Mouse (Mus musculus) CH12.LX (cell line): Measurements from ENCODE around the gene Fkbp1b. TPM values are rescaled to one million over a fixed set of nuclear protein-coding genes. Genes with fewer than 3 reads are reported as not detected.
A peak's percentile ranks its signal among the peaks of the same experiment; 100 is the strongest.

Source experiments
- DNase-seq: peaks from one replicate; pipeline ENCODE4 v3.0.0-alpha.2; 2013; ENCODE audit errors: extremely low read depth
- H3K27ac ChIP-seq: 2 replicates; pipeline ENCODE4 v1.5.1; 2012; ENCODE audit warnings: low read depth, mild to moderate bottlenecking, control low read depth, moderate library complexity; ENCODE audit not compliant: insufficient read depth
- H3K27me3 ChIP-seq: replicated peaks from 2 replicates; pipeline ENCODE3; 2012; ENCODE audit warnings: inconsistent platforms
- H3K36me3 ChIP-seq, 2 experiments: replicated peaks in 1 of 2; 2 replicates each; pipeline versions ENCODE3 to v1.6.1; 2012; ENCODE audit warnings: inconsistent platforms in 1 of 2, low read length in 1 of 2, mild to moderate bottlenecking in 1 of 2, mixed read lengths in 1 of 2, moderate library complexity in 1 of 2; ENCODE audit not compliant: control insufficient read depth in 1 of 2, insufficient read depth in 1 of 2
- H3K4me1 ChIP-seq, 2 experiments: 2 replicates each; pipeline ENCODE4 v1.6.1; 2012; ENCODE audit warnings: inconsistent platforms in 1 of 2, moderate library complexity in 1 of 2; ENCODE audit not compliant: insufficient read depth in 2 of 2, control insufficient read depth in 1 of 2
- H3K4me2 ChIP-seq: 2 replicates; pipeline ENCODE4 v1.6.1; 2012; ENCODE audit warnings: low read depth, mild to moderate bottlenecking, control low read depth; ENCODE audit not compliant: poor library complexity, insufficient read depth, severe bottlenecking
- H3K4me3 ChIP-seq, 3 experiments: fragments of 150-350 bp in 1 of 3; sonication (generic) in 1 of 3; replicated peaks in 1 of 3; 2 replicates each; pipeline versions ENCODE3 to v1.5.1; 2011 to 2012; ENCODE audit warnings: low read depth in 2 of 3, low read length in 2 of 3, mild to moderate bottlenecking in 2 of 3, moderate library complexity in 2 of 3, control low read depth in 1 of 3, improper control_type of control experiment in 1 of 3, inconsistent platforms in 1 of 3, mixed read lengths in 1 of 3; ENCODE audit not compliant: poor library complexity in 1 of 3
- H3K79me2 ChIP-seq: replicated peaks from 2 replicates; pipeline ENCODE4 v1.6.1; 2012; ENCODE audit warnings: mild to moderate bottlenecking, moderate library complexity; ENCODE audit not compliant: control insufficient read depth, poor library complexity, insufficient read depth, severe bottlenecking; ENCODE audit errors: extremely low read depth
- H3K9ac ChIP-seq: 2 replicates; pipeline ENCODE4 v1.6.1; 2012; ENCODE audit warnings: low read depth, mild to moderate bottlenecking, control low read depth, moderate library complexity; ENCODE audit not compliant: insufficient read depth
- H3K9me3 ChIP-seq: replicated peaks from 2 replicates; pipeline ENCODE3; 2012; ENCODE audit warnings: low read length, inconsistent platforms, mixed read lengths
- BHLHE40 ChIP-seq: IDR thresholded peaks from 2 replicates; pipeline ENCODE4 v1.6.1; 2011; ENCODE audit warnings: mild to moderate bottlenecking, low read depth, low read length, improper control_type of control experiment
- CHD1 ChIP-seq: IDR thresholded peaks from 2 replicates; pipeline ENCODE4 v1.6.1; 2012; ENCODE audit warnings: low read depth, low read length, improper control_type of control experiment, inconsistent platforms
- CHD2 ChIP-seq: IDR thresholded peaks from 2 replicates; pipeline ENCODE4 v1.6.1; 2011; ENCODE audit warnings: low read length, improper control_type of control experiment
- CTCF ChIP-seq, 2 experiments: IDR thresholded peaks in 1 of 2; conservative IDR thresholded peaks in 1 of 2; 2 replicates each; pipeline ENCODE4 v1.5.1; 2011 to 2012; ENCODE audit warnings: low read depth in 2 of 2, low read length in 2 of 2, improper control_type of control experiment in 1 of 2, inconsistent platforms in 1 of 2, mild to moderate bottlenecking in 1 of 2, moderate library complexity in 1 of 2
- E2F4 ChIP-seq: IDR thresholded peaks from 2 replicates; pipeline ENCODE4 v1.6.1; 2011; ENCODE audit warnings: low read depth, low read length, improper control_type of control experiment; ENCODE audit not compliant: insufficient replicate concordance
- ELF1 ChIP-seq: IDR thresholded peaks from 2 replicates; pipeline ENCODE4 v1.6.1; 2014; ENCODE audit warnings: low read depth, mild to moderate bottlenecking, inconsistent platforms, low read length, improper control_type of control experiment
- EP300 ChIP-seq: IDR thresholded peaks from 2 replicates; pipeline ENCODE4 v1.6.1; 2011; ENCODE audit warnings: low read length, improper control_type of control experiment
- ETS1 ChIP-seq: conservative IDR thresholded peaks from 2 replicates; pipeline ENCODE4 v1.6.1; 2012; ENCODE audit warnings: low read depth, mild to moderate bottlenecking, inconsistent platforms, low read length, improper control_type of control experiment, moderate library complexity
- GABPA ChIP-seq: IDR thresholded peaks from 2 replicates; pipeline ENCODE4 v1.6.1; 2012; ENCODE audit warnings: low read depth, low read length, improper control_type of control experiment, inconsistent platforms; ENCODE audit not compliant: insufficient replicate concordance
- HCFC1 ChIP-seq: IDR thresholded peaks from 2 replicates; pipeline ENCODE4 v1.6.1; 2012; ENCODE audit warnings: low read depth, mild to moderate bottlenecking, inconsistent platforms, low read length, improper control_type of control experiment
- IRF4 ChIP-seq: IDR thresholded peaks from 2 replicates; pipeline ENCODE4 v1.6.1; 2014; ENCODE audit warnings: low read depth, mild to moderate bottlenecking, inconsistent platforms, low read length, improper control_type of control experiment
- JUN ChIP-seq: IDR thresholded peaks from 2 replicates; pipeline ENCODE4 v1.6.1; 2011; ENCODE audit warnings: low read depth, mild to moderate bottlenecking, low read length, improper control_type of control experiment, moderate library complexity; ENCODE audit not compliant: insufficient read depth
- JUND ChIP-seq: conservative IDR thresholded peaks from 2 replicates; pipeline ENCODE4 v1.6.1; 2011; ENCODE audit warnings: low read depth, low read length, improper control_type of control experiment
- KAT2A ChIP-seq: IDR thresholded peaks from 2 replicates; pipeline ENCODE4 v1.6.1; 2012; ENCODE audit warnings: low read length, improper control_type of control experiment, inconsistent platforms; ENCODE audit not compliant: insufficient replicate concordance
- MAFK ChIP-seq: IDR thresholded peaks from 2 replicates; pipeline ENCODE4 v1.6.1; 2011; ENCODE audit warnings: low read length, improper control_type of control experiment; ENCODE audit not compliant: insufficient replicate concordance
- MAX ChIP-seq: IDR thresholded peaks from 2 replicates; pipeline ENCODE4 v1.6.1; 2011; ENCODE audit warnings: low read length, improper control_type of control experiment
- MAZ ChIP-seq: IDR thresholded peaks from 2 replicates; pipeline ENCODE4 v1.6.1; 2012; ENCODE audit warnings: low read depth, mild to moderate bottlenecking, inconsistent platforms, low read length, improper control_type of control experiment, moderate library complexity
- MEF2A ChIP-seq: IDR thresholded peaks from 2 replicates; pipeline ENCODE4 v1.6.1; 2014; ENCODE audit warnings: low read depth, mild to moderate bottlenecking, inconsistent platforms, low read length, improper control_type of control experiment, borderline replicate concordance
- MXI1 ChIP-seq: IDR thresholded peaks from 2 replicates; pipeline ENCODE4 v1.6.1; 2011; ENCODE audit warnings: mild to moderate bottlenecking, low read depth, low read length, improper control_type of control experiment
- MYC ChIP-seq: IDR thresholded peaks from 2 replicates; pipeline ENCODE4 v1.6.1; 2011; ENCODE audit warnings: low read depth, mild to moderate bottlenecking, improper control_type of control experiment, low read length
- NELFE ChIP-seq: IDR thresholded peaks from 2 replicates; pipeline ENCODE4 v1.6.1; 2011; ENCODE audit warnings: low read depth, low read length, improper control_type of control experiment
- NRF1 ChIP-seq: IDR thresholded peaks from 2 replicates; pipeline ENCODE4 v1.6.1; 2014; ENCODE audit warnings: low read depth, mild to moderate bottlenecking, inconsistent platforms, low read length, improper control_type of control experiment, moderate library complexity
- PAX5 ChIP-seq: IDR thresholded peaks from 2 replicates; pipeline ENCODE4 v1.6.1; 2012; ENCODE audit warnings: low read length, inconsistent platforms, mixed read lengths
- POLR2A ChIP-seq: IDR thresholded peaks from 2 replicates; pipeline ENCODE4 v1.6.1; 2011; ENCODE audit warnings: low read depth, mild to moderate bottlenecking, improper control_type of control experiment, low read length
- POLR2AphosphoS2 ChIP-seq: IDR thresholded peaks from 2 replicates; pipeline ENCODE4 v1.6.1; 2011; ENCODE audit warnings: low read depth, low read length, improper control_type of control experiment
- RAD21 ChIP-seq: IDR thresholded peaks from 2 replicates; pipeline ENCODE4 v1.6.1; 2011; ENCODE audit warnings: low read depth, mild to moderate bottlenecking, low read length, improper control_type of control experiment, moderate library complexity
- RCOR1 ChIP-seq: conservative IDR thresholded peaks from 2 replicates; pipeline ENCODE4 v1.6.1; 2012; ENCODE audit warnings: low read depth, mild to moderate bottlenecking, inconsistent platforms, low read length, improper control_type of control experiment
- SIN3A ChIP-seq: IDR thresholded peaks from 2 replicates; pipeline ENCODE4 v1.6.1; 2012; ENCODE audit warnings: low read length, improper control_type of control experiment, inconsistent platforms
- SMC3 ChIP-seq: IDR thresholded peaks from 2 replicates; pipeline ENCODE4 v1.6.1; 2011; ENCODE audit warnings: low read depth, low read length, improper control_type of control experiment
- TBP ChIP-seq: conservative IDR thresholded peaks from 2 replicates; pipeline ENCODE4 v1.6.1; 2011; ENCODE audit warnings: low read depth, low read length, improper control_type of control experiment
- TCF12 ChIP-seq: IDR thresholded peaks from 2 replicates; pipeline ENCODE4 v1.6.1; 2014; ENCODE audit warnings: low read depth, mild to moderate bottlenecking, inconsistent platforms, low read length, improper control_type of control experiment
- UBTF ChIP-seq: IDR thresholded peaks from 2 replicates; pipeline ENCODE4 v1.6.1; 2012; ENCODE audit warnings: low read depth, mild to moderate bottlenecking, inconsistent platforms, low read length, improper control_type of control experiment, moderate library complexity
- USF1 ChIP-seq: IDR thresholded peaks from 2 replicates; pipeline ENCODE4 v1.6.1; 2014; ENCODE audit warnings: low read depth, mild to moderate bottlenecking, inconsistent platforms, low read length, improper control_type of control experiment
- USF2 ChIP-seq: conservative IDR thresholded peaks from 2 replicates; pipeline ENCODE4 v1.6.1; 2011; ENCODE audit warnings: low read depth, low read length, improper control_type of control experiment
- ZC3H11A ChIP-seq: IDR thresholded peaks from 2 replicates; pipeline ENCODE4 v1.6.1; 2012; ENCODE audit warnings: low read depth, mild to moderate bottlenecking, inconsistent platforms, low read length, improper control_type of control experiment
- ZKSCAN1 ChIP-seq: IDR thresholded peaks from 2 replicates; pipeline ENCODE4 v1.6.1; 2012; ENCODE audit warnings: low read depth, inconsistent platforms, low read length, improper control_type of control experiment, borderline replicate concordance
- ZMIZ1 ChIP-seq: IDR thresholded peaks from 2 replicates; pipeline ENCODE4 v1.6.1; 2012; ENCODE audit warnings: low read depth, mild to moderate bottlenecking, inconsistent platforms, low read length, improper control_type of control experiment
- ZNF384 ChIP-seq: IDR thresholded peaks from 2 replicates; pipeline ENCODE4 v1.6.1; 2012; ENCODE audit warnings: low read depth, low read length, improper control_type of control experiment, inconsistent platforms
- dilution Hi-C: fragments of 300-500 bp; cut with MboI; formaldehyde crosslinking; loops from 2 replicates; pipeline ENCODE4 v1.14.3; 2020; ENCODE audit warnings: low sequenced_read_pairs; ENCODE audit not compliant: extremely low pct_unique_long_range_greater_than_20kb, extremely low pct_ligation_motif_present
- in situ Hi-C: fragments of 300-500 bp; cut with MboI; formaldehyde crosslinking; loops from 3 replicates; pipeline ENCODE4 v1.14.3; 2019; ENCODE audit warnings: low sequenced_read_pairs, low pct_ligation_motif_present, low pct_unique_long_range_greater_than_20kb, mixed read lengths
- polyA plus RNA-seq: library from polyadenylated mRNA; unstranded; fragments of >175 nt; gene quantifications from 2 replicates; pipeline ENCODE4 v1.2.1, GENCODE M21; 2012; ENCODE audit warnings: low read depth; ENCODE audit not compliant: insufficient read length
- total RNA-seq, 2 experiments: library from RNA; depleted of rRNA; stranded (reverse); fragments of 300-350 nt in 1 of 2; fragments of >200 nt in 1 of 2; gene quantifications; 2 replicates each; pipeline ENCODE4 v1.2.3; 2012 to 2014

Gene Fkbp1b
- total and polyA plus RNA-seq, 3 experiments: 0.38 TPM; not detected in 2

DNA sequence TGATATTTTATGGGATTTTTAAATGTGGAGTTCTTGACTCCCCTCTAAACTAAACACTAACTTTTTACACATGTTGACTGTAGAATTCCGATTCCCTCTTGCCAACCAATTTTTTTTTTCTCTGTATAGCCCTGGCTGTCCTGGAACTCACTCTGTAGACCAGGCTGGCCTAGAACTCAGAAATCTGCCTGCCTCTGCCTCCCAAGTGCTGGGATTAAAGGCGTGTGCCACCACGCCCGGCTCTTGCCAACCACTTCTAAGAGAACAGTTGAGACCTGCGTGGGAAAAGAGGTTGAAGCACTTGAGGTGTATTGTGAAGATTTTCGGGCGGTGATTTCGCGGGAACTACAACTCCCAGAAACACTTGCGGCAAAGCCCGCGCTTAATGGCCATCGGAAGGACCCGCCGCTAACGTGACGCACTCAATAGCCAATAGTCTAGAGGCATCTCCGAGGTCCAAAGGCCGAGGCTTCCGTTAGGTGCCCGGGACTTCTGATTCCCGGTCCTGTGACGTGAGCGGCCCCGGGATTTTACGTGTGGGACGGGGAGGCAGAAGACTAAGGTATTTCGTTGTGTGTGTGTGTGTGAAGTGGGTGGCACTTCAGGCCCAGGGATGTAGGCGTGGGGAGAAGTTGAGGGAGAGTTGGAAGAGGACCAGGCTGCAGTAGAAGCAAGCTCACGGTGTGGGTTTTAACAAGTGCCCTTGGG lies 1.7 kb upstream of the Fkbp1b start, which contains the start of gene Wdcp:
Gene Wdcp (plus strand): TSS at position 414 of the 708 bp plus-strand sequence.
- H3K4me2 ChIP-seq: peak within 1 kb of the TSS; percentile 82
- peaks cover 23% of the 10 kb centered on the region for H3K27me3 ChIP-seq
- peaks cover 3 to 5% of the 10 kb centered on the region in 2 experiments; a peak in 2 of 4 replicates for H3K4me1 ChIP-seq
- H3K79me2 ChIP-seq: peaks cover 33% of the 10 kb centered on the region
- no peak within 1 kb of the TSS; the same call in 1 of the 2 replicates for H3K27ac ChIP-seq
- dilution Hi-C loops: no loop called here
- peak within 1 kb of the TSS; percentile 59 for H3K9ac ChIP-seq
- H3K36me3 ChIP-seq: peaks cover 3 to 10% of the 10 kb centered on the region in 2 experiments
- H3K4me3 ChIP-seq: peak within 1 kb of the TSS; percentile 67 to 78 (median 77)
- TF ChIP-seq KAT2A (peak; percentile 93; the same call in 1 of the 2 replicates), CTCF (conservative IDR thresholded peaks at IDR 0.05 in 1 of 2, IDR thresholded peaks at IDR 0.05 in 1 of 2; ENCODE audit: low read depth in 2 of 2, low read length in 2 of 2) (no peak), POLR2A (peak; percentile 68), ZNF384 (0 out of 2 replicates have a peak, but pooled peaks have one; percentile 16), CHD2 (peak; percentile 83), MYC (no peak), UBTF (no peak), SIN3A (no peak; the same call in 1 of the 2 replicates), ELF1 (peak; percentile 66), POLR2AphosphoS2 (no peak), HCFC1 (peak; percentile 94), ZC3H11A (no peak), ETS1 (0 out of 2 replicates have a peak, but pooled peaks have one; percentile 11), USF2 (no peak), TBP (no peak), CHD1 (no peak), MEF2A (no peak), EP300 (no peak), SMC3 (no peak), IRF4 (peak; percentile 46), MAX (no peak), JUND (no peak), JUN (no peak), MAZ (no peak), RAD21 (no peak), TCF12 (peak; percentile 26; the same call in 1 of the 2 replicates), USF1 (peak; percentile 62), E2F4 (peak; percentile 95), BHLHE40 (peak; percentile 23; the same call in 1 of the 2 replicates), GABPA (peak; percentile 27; the same call in 1 of the 2 replicates), ZKSCAN1 (no peak), NELFE (0 out of 2 replicates have a peak, but pooled peaks have one; percentile 10), MAFK (no peak), NRF1 (no peak), PAX5 (no peak), RCOR1 (no peak), MXI1 (no peak), ZMIZ1 (peak; percentile 37; the same call in 1 of the 2 replicates)
- H3K9me3 ChIP-seq: no peaks in the 10 kb centered on the region
- in situ Hi-C loops: loop anchor here (25.0 kb wide), 1 partner anchor 606 kb away; the partner anchor contains the start of genes Cenpo and Ptrhd1
- DNase-seq: peak; percentile 92
